Mouse (Mus musculus) telencephalon, adult 2 months (tissue): Measurements from ENCODE around the gene Vps26a.
A peak's percentile ranks its signal among the peaks of the same experiment; 100 is the strongest.
"Not testable (repeated sequence)": the region's sequence is repeated elsewhere in the genome, so short reads cannot be mapped to it uniquely, and the experiment has no call there.

Experiments
- DNase-seq: peaks from one replicate; pipeline ENCODE4 v3.0.0-alpha.2; 2011; ENCODE audit warnings: low read depth, low spot score

The Vps26a gene

DNA sequence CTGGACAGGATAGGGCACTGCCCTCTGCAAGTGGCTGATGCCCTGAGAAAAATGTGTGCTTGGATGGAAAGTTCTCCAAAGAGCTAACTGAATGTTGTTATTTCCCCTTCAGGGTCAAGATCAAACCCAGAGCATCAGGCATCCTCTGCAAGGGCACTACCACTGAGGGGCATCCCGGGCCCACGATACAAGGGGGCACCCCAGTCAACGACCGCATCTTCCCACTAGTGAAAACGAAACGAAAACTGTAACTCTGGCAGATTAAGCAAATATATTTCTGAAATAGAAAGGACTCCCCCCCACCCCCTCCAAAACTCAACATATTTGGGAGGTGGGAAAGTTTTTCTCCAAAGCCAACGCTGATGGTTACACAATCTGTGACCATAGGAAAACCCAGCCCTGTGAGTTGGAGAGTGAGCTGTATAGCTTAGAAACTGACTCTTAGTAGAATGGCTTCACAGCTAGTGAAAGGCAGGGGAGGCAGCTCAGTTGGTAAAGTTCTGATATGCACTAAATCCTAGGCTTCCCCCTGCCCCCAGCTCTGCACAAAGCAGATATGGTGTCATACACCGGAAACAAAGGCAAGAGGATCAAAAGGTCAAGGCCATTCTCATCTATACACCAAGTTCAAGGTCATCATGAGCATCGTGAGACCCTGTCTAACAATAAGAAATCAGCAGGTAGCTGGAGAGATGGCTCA is 14.5 kb upstream of the Vps26a start:
- no peak for DNase-seq

DNA sequence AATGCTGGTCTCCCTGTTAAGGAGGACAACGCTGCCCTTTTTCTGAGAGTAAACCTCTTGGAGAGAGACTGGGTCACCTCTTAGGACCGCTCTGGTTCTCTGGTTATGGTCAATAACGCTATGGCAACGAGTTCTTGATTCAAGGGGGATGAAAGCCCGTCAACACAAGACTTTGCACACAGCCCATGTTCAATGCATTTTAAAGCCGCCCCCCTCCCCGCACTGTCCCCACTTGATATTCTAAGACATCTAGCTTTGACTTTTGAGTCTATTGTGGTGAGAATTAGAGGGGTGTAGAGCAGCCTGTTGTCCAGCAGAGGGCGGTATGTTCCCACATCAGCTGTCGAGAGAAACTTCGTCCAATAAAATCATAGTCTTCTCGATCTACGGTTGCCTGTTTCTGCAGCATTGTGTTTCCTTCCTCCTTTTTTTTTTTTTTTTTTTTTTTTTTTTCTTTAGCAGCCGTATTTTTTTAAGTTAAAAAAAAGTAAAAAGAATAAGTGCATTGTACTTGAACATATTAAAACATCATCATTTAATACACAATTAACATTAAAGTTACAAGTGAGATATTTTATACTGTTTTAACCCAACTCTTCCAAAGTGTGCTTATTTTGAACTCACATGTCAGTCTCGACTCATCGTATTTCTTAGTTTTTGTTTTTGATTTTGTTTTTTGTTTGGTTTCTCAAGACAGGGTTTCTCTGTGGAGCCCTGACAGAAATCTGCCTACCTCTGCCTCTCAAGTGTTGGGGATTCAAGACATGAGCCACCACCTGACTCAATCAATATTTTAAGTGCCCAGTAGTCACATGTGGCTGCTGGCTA is 13.7 kb upstream of the Vps26a start:
- DNase-seq: peak; percentile 33

DNA sequence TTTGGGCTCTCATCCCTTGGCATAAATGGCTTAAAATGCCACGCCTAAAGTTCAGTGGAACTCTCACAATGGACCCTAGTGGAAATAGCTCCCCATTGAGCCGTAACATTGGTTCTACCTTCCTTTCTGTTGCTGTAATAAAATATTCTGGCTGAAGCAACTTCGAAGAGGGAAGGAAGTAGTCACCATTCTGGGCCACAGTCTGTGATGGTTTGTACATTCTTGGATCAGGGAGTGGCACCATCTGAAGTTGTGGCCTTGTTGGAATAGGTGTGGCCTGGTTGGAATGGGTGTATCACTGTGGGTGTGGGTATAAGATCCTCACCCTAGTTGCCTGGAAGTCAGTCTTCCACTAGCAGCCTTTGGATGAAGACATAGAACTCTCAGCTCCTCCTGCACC is 5.1 kb upstream of the Vps26a start:
- not testable (repeated sequence) for DNase-seq

DNA sequence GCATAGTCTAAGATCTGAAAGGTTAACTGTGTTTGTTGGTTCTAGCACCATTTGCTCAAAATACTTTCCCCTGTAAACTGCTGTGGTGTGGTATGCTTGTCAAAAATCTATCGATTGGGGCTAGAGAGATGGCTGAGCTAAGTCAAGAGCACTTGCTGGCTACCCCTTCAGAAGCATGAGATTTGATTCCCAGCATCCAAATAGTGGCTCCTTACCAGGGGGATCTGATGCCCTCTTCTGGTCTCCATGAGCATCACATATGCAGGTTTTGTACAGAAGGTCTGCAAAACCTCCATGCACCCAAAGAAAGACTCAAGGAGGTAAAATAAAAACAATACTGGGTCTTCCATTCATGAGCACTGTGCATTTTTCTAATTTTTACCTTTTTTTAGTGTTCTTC is 1.7 kb upstream of the Vps26a start:
- DNase-seq: peak; percentile 33

DNA sequence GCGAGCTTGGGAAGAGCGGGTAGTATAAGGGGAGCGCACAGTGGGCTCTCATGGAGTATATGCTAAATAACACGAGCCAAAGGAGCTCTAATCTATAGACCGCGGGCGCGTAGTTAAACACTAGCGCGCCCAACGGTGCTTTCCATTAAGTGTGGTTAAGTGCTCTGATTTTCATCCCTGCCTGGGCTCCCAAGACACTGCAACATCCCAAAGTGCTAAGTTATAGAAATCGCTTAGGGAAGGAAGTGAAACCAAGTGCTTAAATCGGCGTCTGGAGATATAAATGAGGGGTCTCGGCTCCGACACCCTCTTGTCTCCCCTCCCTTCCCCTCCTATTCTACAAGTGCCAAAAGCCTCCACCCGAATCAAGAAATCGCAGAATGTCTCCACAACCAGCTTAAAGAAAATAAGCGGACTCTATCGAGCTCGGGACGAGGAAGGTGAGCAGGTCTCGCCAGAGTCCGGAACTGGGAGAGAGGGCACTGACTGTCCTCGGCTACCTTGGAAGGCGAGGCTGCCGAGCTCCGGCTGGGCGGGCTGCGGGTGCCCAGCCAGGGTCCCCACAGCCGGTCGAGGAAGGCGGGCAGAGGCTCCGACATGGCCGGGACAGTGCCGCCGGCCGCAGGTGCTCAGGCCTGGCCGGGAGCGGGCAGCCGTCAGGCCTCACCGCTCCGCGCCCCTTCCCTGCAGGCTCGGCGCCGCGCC is 575 bp downstream of the Vps26a start:
- DNase-seq: no peak

DNA sequence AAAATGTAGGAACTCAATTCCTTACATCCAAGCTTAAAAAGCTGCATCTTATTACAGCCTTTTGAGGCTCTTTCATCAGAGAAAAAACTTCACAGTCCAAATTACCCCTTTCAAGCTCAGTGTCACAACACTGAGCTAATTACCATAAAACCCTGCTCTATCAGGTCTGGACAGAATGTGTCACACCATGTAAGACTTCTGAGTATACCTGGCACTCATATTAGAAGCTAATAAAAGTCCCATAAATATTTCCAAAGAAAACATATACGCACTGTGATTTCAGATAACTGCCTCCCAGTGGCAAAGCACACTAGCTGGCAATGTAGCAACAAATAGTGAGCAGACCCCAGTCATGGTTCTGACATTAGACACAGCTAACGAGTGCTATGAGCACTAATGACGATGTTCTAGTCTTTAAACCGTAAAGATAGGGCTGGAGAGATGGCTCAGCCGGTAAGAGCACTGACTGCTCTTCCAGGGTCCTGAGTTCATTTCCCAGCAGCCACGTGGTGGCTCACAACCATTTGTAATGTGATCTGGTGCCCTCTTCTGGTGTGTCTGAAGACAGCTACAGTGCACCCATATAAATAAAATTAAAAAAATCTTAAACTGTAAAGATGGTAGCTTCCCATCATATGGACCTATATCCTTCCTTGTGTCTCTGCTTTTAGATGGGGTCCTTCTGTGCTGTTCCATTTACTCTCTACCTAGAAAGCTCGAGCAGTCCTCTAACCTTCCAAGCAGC is 5.3 kb downstream of the Vps26a start:
- DNase-seq: no peak

DNA sequence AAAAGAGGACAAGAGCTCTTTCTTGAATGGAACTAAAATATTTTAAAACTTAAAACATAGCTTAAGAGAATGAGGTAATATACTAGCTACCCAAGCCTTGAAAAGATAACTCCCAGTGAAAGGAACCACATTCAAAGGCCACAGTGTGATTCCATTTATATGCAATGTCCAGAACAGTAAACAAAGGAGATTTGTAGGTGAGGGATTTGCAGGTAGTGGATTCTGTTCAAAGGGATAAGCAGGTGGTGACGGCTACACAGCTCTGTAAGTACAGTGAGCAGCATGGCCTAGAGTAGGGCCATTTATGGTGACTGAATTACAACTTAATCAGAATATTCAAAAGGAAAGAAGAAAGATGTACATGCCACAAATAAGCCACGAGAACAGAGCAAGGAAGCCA is 9.6 kb downstream of the Vps26a start:
- no peak for DNase-seq

DNA sequence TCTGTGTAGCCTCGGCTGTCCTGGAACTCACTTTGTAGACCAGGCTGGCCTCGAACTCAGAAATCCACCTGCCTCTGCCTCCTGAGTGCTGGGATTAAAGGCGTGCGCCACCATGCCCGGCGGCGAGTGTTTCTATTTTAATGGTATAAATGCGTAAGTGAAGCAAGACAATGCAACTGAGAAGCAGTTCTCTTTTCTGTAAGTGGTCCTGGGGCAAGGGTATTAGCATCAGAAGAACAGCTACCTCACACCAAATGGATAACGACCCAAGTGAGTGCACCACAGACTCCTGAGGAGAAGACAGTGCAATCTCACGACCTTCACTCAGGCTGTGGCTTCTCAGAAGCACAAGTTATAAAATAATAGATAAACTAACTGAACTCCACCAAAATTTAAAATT is 11.7 kb downstream of the Vps26a start:
- no peak for DNase-seq

DNA sequence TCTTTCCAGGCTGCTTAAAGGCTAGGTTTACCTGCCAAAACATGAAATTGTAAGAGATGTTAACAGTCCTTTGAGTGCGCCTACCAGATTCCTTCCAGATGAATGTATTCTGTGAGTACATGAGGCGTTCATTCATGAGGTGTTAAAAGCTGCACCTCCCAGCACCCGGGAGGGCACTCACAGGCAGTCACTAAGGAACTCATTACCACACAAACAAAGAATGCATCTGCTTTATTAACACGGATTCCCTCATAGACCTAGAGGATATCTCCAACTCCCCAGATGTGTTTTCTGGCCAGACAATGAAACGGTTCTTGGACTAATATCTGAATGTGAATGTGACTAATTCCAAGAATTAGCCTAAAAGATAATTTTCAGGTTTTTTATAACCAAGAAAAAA is 15.5 kb downstream of the Vps26a start:
- DNase-seq: no peak

DNA sequence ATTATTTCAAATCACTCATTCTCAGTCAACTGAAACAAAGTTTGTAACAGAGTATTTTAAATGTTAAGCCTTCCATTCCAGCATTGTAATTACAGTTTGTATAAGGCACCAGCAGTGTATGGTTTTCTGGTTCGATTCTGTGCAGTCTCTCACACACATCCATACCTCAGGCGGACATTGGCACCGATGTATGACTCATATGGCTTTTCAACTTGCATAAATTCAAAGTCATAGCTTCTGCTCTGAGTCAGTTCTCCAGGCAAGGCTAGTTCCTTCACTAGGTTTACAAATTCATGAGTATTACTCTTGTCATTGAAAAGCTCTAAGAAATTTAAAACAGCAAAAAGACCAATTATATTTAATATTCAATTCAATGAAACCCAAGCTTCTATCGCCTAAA is 16.9 kb downstream of the Vps26a start:
- no peak for DNase-seq

DNA sequence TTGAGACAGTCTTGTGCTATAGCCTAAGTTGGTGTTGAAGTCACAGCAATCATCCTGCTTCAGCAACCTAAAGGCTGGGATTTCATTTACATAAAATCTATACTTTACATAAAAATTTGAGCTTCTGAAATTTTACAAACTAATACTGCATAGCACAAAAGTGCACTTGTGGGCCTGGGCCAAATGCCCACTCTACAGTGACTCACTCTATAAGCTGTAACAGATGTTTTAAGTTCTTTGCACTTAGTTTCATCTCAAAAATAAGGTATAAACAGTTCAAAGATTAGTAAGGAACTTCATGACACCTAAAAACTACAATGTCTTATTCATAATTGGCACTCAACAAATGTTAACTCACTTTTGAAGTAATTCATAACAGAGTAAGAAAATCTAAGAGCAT is 25.3 kb downstream of the Vps26a start:
- no peak for DNase-seq

DNA sequence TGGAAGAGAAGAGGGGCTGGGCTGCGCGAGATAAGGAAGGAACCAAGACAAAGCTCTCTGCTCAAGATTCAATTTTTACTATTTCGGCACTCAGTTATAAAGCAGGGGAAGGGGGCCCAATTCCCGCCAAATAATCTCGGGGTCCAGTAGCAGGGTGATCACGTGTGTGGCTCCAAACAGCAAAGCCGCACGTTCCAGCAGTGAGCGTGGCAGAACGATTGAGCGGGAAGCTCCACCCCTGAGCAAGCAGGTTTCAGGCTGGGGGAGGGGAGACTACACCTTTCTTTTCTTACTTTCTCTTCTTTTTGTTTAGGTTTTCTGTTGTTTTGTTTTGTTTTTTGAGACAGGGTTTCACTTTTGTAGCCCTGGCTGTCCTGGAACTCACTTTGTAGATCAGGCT is 34.6 kb downstream of the Vps26a start:
- DNase-seq: not testable (repeated sequence)

DNA sequence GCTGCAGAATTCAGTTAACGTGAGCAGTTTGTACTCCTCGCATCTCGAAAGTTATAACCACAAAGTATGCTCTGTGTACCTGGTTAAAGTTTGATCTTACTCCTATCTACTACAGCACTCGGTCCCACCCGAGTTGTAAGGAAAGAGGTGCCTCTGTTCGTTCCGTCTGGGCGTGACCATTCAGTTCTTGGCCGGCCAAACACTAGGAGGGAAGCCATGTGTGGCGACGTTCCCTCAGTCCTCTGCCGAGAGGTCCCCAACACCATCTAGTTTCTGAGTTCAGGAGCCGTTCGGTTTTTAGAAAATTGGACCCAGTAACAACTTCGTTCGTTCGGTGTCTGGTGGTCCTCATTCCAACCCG is 36.3 kb downstream of the Vps26a start:
- no peak for DNase-seq

DNA sequence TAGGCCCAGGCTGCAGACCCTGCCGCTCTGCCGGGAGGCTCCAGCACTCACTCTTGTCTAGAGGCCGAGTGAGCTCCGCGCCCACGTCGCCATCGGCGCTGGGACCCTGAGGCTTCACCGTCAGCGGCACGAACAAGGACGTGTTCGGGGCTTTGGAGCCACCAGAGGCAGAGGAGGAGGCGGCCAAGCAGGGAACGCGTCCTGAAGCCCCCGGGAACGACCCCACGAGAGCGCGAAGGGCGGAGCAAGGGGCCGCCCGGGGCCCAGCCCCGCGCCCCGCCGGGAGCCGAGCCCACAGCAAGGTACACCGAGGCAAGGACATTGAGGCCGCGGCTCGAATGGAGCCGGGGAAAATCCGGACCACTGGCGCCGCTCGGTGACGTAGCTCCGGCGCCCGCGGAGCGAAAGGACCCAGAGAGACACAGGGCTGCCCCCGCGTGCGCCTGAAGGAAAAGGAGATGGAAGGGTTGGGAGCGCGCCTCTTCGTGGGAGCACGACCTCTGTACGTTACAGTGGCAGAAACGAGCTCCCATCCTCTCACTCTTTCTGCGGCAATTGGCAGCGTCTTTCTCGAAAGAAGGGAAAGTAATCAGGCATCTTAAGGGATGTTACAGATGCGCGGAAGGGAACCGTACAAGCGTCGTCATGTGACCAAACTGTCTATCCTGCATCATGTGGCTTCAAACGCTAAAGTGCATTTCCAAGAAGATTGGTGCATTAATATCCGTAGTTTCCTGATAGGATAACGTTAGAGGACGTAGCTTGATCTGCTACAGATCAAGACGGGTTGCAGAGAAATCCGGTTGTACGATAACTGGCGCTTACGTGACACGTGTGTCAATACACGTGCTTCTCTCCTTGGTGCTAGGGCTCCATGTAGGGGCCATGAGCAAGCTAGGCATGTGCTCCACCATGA is 37.0 kb downstream of the Vps26a start, which contains the start of the genes 4930507D05Rik and Supv3l1:
Gene 4930507D05Rik (plus strand): TSS at position 126 of the 916 bp plus-strand sequence.
Gene Supv3l1 (minus strand): TSS at position 375 of the 916 bp plus-strand sequence.
- DNase-seq: peak; percentile 98

DNA sequence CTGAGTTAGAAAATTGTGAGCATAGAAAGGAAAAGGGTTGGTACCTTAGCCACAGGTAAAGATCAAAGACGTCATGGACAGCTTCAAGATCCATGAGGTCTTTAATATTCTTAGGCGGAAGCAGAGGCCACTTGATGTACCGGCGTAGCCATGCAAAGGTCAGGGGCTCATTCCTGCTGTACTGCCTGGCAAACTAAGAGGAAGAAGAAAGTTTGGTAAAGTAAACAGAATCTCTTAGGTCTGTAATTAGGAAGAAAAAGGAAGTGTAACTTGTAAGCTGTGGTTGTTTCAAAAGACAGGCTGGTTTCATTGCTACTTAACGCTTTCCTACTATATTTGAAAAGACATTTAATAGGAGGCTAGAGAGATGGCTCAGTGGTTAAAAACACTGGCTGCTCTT is 56.2 kb downstream of the Vps26a start:
- DNase-seq: no peak

DNA sequence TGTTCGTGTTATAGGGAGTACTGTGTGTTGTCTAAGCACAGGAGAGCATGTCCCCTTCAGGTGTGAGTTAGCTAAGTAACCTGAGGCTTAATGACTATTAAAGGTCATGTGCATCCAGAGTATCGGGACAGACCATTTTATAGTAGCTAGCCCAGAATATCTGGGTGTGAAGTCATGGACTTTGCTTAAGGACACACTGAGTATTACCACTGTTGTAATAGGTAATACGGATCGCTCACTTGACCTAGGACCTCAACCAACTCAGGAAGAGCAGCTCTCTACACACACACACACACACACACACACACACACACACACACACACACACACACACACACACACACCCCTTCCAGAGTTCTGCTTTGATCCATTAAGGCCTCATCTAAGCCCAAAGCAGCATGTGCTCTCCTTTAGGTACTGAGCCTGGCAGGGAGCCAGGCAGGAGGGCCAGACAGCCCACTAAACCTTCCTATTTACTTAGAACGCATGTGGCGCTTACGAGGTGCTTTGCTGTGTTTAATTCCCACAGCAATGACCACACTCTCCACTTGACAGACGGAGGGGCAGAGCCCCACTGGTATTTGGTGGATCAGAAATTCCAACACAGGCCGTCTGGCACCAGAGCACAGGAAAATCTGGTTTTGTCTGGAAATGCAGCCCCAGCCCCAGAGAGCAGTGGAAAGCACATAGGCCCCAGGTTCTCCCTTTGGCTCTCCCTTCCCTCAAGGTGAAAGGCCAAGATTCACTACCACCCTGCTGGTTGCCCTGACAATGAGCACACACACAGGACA is 61.3 kb downstream of the Vps26a start:
- DNase-seq: no peak

DNA sequence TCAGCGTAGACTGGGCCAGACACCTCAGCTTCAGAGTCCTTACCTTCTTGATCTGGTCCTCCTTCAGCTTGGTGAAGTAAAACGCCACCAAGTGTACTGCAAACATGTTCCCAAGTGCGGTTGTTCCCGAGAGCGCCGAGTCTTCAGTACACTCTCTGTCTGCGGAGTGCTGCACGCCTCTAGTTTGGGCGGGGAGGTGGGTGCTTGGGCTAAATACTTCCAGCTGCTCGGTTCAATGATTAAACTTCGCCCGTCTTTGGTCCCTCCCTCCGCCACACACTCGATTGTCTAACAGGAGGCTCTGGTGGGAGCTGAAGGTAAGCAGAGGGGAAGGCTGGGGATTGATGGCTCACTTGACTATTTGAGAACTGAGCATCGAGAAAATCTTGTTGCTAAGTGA is 64.3 kb downstream of the Vps26a start, which contains the start of gene Hkdc1:
Gene Hkdc1 (minus strand): TSS at position 237 of the 400 bp plus-strand sequence.
- no peak for DNase-seq

DNA sequence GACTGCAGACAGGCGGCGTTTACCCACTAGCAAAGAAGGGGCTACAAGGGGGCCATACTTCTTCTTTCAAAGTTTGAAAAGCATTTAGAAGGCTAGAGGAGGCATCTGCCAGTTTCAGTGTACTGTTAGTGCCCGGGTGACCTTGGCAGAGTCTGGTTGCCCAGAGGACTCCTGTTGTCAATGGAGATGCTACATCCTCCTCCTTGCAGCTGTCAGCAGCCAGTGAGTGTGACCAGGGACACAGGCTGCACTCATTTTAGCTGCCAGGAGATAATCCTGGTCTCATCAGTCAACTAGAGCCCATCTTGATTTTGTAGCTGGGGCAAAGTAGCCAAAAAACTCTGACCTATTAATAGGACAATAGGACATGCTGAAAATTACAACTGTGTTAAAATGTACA is 65.5 kb downstream of the Vps26a start:
- DNase-seq: no peak

DNA sequence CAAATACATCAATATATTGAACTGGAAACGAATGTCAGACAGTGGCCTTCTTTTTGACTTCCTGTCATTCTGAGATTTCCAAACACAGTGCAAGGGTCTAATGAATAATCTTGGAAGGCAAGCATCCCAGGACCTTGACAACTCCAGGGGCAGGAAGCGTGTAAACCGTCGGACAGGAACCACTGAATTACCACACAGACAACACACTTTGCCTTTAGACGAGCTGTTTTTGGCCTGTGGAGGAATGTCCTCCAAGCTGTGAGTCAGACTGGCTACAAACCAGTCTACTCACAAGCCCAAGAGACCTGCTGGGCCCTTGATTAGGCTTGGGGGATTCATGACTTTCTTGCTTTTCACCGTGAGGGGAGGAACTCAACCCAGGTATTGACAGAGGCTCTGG is 66.2 kb downstream of the Vps26a start:
- DNase-seq: no peak

DNA sequence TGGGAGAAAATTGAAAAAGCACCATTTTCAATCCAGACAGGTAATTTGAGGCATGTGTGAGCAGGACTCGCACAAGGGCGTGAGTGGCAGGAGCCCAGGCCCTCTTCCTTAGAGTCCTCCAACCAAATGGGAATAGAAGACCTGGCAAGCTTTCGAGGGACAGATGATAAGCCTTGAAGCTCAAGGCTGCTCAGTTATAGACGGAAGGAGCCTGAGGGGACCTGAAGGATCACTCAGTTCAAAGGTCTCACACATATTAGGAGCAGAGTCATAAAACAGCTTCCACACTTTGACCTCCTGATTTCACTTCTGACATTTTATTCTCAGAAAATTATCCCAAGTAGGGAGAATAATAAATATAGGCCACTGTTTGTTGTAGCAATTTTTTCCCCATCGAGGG is 67.2 kb downstream of the Vps26a start:
- no peak for DNase-seq
